Mouse (Mus musculus) testis, postnatal 14 days (tissue): ENCODE measurements around the gene Ckm.

Experiments used
- DNase-seq: peaks from one replicate; pipeline ENCODE4 v3.0.0; 2021; ENCODE audit warnings: low spot score

The Ckm gene

GRCm38 (mm10) chr7:19388699-19389413 is 15.7 kb upstream of the Ckm start:
- no peak for DNase-seq

DNA sequence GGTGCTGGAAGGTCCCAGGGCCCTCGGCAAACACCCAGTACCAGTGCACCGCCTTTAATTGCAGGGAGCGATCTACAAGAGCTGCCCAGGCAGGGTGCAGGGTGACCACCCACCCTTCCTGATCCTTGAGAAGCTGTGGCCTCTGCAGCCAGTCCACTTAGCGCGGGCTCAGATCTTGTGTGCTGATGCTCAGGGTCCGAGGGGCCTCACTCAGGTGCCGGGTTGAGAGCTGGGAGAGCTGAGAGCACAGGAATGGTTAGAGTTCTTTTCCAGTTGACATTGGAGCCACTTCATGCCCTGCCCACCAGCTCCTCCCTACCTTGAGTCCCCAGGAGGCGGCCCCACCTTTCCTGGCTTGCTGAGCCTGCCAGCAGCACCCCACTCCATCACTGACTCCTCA is 10.1 kb upstream of the Ckm start:
- no peak for DNase-seq

DNA sequence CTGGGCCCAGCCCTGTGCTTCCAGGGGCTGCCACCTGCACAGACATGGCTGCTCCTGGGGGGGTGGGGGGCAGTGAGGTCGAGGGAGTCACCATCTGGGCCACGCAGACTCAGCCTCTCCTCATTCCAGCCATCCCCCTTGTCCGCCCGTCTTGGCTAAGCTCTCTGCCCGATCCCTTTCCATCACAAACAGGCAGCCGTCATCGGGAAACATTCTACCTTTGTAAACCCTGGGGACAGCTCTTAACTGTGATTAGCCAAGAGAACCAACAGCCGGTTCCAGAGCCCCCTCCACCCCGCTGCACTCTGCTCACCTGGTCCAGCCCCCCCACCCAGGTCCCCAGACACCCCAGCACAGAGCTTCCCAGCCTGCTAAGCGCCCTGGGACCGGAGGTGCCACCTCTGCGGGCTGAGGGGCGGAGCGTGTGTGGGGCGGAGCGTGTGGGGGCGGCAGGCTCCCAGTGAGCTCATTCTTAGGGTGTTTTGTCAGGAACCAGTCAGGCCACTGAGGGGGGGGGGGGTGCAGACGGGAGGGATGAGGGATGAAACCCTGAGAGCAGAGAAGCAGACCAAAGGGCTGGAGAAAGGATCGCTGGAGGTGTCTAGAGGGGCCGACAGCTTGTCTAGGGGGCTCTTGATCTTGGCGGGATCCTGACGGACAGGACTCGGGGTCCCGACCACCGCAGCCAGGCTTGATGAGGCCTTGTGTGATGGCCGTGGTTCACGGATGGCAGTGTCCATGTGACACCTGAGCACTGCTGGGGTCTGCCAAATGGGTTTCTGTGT is 4.9 kb upstream of the Ckm start:
- DNase-seq = no peak

DNA sequence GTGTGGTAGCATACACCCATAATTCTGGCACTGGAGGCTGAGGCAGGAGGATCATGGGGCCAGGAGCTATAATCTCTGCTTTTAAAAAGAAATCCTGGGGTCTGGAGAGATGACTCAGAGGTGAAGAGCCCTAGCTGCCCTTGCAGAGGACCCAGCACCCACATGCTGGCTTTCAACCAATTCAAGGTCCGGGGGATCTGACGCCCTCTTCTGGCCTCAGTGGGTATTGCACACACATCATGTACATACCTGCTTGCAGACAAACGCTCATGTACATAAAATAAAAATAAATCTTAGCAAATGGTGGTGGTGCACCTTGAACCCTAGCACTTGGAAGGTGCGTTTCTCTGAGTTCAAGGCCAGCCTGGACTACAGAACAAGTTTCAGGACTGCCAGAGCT is 3.6 kb upstream of the Ckm start:
- DNase-seq = no peak

GRCm38 (mm10) chr7:19402535-19403112 is 2.0 kb upstream of the Ckm start:
- no peak for DNase-seq

GRCm38 (mm10) chr7:19403731-19404296 is 762 bp upstream of the Ckm start, which contains the start of gene Klc3:
Gene Klc3, minus strand, starts transcription at chr7:19404104.
- peak; percentile 88 for DNase-seq

GRCm38 (mm10) chr7:19405417-19405816 is 841 bp downstream of the Ckm start:
- peak; percentile 66 for DNase-seq

DNA sequence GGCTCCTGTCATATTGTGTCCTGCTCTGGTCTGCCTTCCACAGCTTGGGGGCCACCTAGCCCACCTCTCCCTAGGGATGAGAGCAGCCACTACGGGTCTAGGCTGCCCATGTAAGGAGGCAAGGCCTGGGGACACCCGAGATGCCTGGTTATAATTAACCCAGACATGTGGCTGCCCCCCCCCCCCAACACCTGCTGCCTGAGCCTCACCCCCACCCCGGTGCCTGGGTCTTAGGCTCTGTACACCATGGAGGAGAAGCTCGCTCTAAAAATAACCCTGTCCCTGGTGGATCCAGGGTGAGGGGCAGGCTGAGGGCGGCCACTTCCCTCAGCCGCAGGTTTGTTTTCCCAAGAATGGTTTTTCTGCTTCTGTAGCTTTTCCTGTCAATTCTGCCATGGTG is 5.2 kb downstream of the Ckm start:
- DNase-seq = no peak

- no peak for DNase-seq
Measured at GRCm38 (mm10) chr7:19410766-19411344, 6.3 kb downstream of the Ckm start.

DNA sequence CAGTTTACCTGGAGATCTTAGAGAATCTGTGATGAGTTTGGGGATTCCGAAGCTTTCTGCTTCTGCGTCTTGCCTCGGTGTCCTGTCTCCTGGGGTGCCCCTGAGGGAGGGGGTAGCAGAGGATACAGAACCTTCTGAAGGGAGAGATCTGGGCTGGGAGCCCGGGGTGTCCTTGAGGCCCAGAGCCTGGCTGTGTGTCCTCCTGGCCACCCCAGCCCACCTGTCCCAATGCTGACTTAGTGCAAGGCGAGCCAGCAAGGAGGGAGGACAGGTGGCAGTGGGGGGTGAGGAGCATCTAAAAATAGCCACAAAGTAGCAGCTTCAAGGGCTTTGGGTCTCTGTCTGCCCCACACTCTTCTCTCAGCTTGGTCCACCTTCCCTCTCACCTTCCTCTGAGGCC is 7.2 kb downstream of the Ckm start:
- DNase-seq = no peak

- DNase-seq = no peak
Measured at GRCm38 (mm10) chr7:19413525-19413924, 8.9 kb downstream of the Ckm start.

- no peak for DNase-seq
Measured at GRCm38 (mm10) chr7:19416590-19416989, 12.0 kb downstream of the Ckm start.

GRCm38 (mm10) chr7:19420121-19420520 is 15.5 kb downstream of the Ckm start:
- no peak for DNase-seq

GRCm38 (mm10) chr7:19420821-19421636 is 16.5 kb downstream of the Ckm start:
- DNase-seq = peak; percentile 87

- DNase-seq = no peak
Measured at GRCm38 (mm10) chr7:19423083-19423482, 18.5 kb downstream of the Ckm start.

GRCm38 (mm10) chr7:19424051-19424450 is 19.5 kb downstream of the Ckm start:
- no peak for DNase-seq

DNA sequence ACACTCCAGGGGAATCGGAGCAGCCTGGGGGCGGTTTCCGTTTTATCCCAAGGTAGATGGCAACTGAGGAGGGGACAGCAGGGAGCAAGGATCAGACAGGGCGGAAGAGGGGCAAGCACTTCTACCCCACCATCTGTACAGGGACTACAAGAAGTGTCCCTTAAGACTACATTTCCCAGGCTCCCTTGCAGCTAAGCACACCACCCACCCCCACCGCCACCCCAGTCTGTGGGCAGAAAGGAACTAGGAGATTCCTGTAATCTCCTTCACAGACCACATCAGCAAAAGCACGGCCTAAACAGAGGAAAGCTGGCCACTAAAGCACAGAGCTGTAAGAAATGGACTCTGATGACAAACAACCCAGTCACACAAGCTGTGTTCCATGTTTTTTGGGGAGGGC is 21.8 kb downstream of the Ckm start:
- no peak for DNase-seq

- DNase-seq = no peak
Measured at GRCm38 (mm10) chr7:19426888-19427287, 22.3 kb downstream of the Ckm start.

- DNase-seq = no peak
Measured at GRCm38 (mm10) chr7:19427999-19428650, 23.5 kb downstream of the Ckm start.

GRCm38 (mm10) chr7:19429726-19430125 is 25.1 kb downstream of the Ckm start:
- DNase-seq = no peak

DNA sequence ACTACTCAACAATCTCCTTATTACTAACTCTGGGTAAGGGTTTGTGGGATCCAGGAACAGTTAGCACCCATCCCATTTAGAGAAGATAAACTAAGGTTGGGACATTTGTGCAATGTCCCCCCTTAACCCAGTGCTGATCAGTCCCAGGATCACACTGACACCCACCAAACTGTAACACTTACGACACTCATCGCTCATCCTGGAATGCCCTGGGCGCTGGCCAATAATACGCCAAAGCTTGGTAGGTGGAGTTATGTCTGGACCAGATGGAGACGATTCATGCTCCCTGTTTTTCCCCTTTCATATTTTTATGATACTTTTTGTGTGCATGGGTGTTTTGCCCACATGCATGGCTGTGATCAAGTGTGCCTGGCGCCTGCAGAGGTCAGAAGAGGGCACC is 25.8 kb downstream of the Ckm start:
- DNase-seq = no peak
